Mouse (Mus musculus) natural killer cell, adult 2 months (primary cell): ENCODE measurements around the gene E130309D02Rik.

Source experiments
- DNase-seq, 2 experiments: peaks; one replicate each; pipeline ENCODE4 v3.0.0; 2022; ENCODE audit warnings: low spot score in 2 of 2

The E130309D02Rik gene

DNA sequence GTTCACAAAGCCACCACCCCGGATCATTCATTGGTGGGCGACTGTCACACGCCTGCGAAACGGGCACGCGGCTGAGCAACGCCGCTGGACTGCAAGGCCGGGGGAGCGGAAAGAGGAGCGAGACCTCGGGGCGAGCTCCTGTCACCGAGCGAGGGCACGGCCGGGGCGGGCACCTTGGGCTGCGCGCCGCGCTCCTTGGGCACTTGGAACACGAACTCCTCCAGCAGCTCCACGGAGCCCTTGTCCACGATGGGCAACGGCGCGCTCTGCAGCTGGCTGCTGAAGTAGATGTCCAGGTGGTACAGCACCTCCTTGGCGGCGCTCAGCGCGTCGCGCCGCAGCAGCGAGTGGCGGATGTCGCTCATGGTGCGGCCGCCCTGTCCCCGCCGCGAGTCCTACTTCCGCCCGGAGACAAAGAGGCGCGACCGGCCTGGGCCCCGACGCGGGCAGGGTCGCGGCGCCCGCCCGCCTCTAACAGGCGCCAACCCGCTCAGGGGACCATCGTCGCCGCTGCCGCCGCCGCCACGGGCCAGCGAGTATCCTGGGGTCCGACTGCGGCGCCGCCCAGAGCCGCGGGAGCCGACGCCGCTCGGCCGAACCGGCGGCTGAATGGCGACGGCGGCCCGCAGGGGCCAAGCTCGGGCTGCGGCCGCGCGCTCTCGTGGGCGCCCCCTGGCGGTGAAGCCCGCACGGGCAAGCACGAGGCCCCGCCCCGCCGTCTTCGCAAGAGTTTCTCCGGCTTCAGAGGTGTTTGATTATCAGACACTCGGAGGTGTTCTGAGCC is at the start of gene E130309D02Rik:
TSS of gene E130309D02Rik (minus strand) at position 631 of the 784 bp plus-strand sequence.
- DNase-seq: peak; percentile 81 to 88

DNA sequence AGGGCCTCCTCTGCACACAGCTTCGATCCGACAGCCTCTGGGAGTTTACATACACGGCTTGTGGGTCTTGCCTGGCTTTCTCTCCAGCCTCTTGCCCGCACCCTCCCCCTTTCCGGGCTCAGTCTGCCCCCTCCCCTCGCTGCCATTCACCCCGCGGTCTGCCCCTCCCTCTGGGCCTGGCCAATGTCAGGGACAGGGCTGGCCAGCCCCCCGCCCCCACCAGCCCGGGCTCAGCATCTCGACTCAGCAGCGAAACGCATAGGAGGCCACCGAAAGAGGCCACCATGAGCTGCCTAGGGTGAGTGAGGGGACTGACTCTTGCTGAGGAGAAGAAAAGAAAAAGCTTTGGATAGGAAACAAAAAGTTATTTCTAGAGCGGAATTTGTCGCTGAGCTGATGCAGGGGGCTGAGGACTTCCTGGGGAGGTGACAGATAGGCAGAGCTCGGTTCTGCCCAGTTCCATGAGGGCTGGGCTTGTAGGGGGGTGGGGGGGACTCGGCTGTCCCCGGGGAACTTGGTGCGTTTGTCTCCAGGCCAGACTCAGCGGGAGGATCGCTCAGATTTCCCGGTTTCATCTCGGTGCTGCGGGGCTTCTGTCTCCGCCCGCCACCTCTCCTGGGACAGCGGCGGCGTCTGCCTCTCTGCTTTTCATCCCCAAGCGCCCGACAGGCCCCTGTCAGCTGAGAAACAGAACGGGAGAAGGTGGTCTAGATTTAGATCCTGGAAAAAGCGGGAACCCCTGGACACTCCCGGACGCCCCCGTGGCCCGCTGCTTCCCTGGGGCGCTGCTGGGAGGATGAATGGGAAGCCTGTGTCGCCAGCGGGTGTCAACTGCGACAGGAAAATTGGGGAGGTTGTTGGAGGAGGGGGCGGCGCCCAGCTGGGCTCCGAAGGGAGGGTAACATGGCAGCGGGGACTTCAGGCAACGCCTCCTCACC is 48.8 kb upstream of the E130309D02Rik start:
- DNase-seq: no peak

DNA sequence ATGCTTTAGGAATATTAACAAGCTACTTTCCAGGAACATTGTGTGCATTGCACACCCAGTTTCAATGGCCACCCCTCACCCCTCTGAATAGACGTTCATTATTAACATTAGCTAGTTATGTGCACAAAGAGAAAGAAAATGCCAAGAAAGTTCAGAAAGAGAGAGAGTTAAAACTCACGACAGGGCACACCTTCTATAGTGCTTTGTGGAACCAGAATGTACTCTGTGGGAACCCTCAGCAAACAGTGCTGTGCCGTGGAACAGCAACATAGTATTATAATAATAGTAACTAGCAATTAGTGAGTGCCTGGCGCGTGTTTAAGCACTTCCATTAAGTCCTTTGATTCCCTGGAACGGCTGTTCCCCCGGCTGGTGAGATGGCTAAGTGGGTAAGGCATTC is 46.3 kb upstream of the E130309D02Rik start:
- no peak for DNase-seq

DNA sequence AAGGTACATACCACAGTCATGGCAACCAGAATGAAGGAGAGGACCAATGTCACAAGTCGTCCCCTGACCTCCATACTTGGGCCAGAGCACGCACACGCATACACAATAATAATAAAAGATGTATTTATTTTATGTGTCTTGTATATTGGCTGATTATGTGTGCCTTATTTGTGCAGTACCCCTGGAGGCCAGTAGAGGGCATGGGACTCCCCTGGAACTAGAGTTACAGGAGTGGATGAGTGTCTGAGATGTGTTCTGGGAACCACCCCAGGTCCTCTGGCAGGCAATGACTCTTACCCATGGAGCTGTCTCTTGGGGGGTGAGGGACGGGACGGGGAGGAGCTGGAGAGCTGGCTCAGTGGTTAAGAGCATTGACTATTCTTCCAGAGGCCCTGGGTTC is 44.8 kb upstream of the E130309D02Rik start:
- DNase-seq: peak in 1 of 2 experiments; percentile 15

DNA sequence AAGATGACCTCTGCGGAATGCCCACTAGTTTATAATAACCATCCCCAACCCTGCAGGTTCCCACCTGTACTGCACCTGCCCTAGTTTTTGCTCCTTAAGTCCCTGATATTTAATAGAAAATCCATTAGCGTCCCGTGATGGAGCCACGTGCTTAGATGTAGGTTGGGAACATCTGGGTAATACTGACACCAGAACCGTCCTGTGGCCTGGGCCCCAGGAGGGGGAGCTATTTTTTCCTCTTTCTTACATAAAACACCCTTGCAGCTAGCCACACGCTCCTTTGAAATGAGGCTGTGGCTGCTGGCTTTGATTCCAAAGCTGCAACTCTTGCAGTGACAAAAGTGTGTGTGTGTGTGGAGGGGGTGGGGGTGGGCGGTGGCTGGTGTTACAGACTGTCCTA is 44.1 kb upstream of the E130309D02Rik start:
- no peak for DNase-seq

DNA sequence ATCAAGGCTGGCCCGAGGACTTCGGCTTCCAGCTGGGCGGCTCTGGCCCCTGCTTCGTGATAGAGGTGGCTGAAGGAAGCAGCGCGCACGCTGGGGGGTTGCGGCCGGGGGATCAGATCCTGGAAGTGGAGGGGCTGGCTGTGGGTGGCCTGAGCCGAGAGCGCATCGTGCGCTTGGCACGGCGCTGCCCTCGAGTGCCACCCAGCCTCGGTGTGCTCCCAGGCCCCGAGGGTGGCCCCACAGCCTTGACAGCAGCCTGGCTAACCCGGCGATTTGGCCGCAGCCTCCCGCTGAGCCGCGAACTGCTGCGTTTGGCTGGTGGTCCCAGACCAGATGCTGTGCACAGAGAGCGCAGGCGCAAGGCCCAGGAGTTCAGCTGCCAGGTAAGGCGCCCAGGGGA is 42.4 kb upstream of the E130309D02Rik start:
- no peak for DNase-seq

DNA sequence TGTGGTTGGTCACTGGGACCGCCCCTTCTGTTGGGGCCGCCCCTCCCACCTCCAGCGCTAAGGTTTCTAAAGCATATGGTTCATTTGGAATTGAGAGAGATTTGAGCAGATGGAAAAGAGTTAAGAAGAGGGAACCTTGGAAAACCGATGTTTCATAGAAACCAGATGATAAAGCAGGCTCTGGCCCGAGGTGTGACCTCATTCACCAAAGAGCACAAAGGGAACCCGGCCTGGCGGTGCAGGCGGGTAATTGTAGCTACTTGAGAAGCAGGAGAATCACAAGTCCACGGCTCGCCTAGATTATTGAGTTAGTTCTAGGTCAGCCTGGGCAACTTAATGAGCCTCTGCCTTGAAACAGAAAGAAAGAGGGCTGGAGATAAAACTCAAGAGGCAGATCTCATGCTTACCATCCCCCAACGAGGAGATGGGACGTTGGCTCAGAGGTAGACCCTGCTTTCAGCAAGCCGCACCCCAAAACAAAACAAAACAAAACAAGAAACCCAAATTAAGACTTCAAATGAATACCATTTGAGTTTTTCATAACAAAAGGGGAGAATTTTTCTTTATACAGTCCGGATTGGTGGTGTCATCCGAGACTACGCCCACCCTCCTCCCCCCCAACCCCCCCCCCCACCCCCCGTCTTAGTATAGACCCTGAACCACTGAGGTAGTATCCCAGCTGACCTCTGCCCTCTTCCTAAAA is 41.7 kb upstream of the E130309D02Rik start, which contains the start of gene Grid2ip:
TSS of gene Grid2ip (plus strand) at position 653 of the 703 bp plus-strand sequence.
- no peak for DNase-seq

DNA sequence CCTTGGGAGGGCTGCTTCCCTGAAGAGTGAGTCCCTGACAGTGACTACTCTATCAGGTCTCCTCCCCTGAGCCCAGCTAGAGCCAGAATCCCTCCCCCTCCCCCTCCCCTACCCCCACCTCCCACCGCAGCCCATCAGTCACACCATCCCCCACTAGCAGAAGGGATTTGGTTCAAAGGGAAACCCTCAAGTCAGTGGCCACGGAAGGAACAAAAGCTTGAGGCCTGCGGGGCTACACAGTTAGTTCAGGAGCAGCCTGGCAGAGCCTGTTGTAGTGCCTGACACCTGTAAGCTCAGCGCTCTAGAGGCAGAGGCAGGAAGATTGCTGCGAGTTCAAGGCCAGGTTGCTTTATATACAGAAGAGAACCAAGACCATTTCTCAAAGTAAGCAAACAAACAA is 40.9 kb upstream of the E130309D02Rik start:
- DNase-seq: no peak

DNA sequence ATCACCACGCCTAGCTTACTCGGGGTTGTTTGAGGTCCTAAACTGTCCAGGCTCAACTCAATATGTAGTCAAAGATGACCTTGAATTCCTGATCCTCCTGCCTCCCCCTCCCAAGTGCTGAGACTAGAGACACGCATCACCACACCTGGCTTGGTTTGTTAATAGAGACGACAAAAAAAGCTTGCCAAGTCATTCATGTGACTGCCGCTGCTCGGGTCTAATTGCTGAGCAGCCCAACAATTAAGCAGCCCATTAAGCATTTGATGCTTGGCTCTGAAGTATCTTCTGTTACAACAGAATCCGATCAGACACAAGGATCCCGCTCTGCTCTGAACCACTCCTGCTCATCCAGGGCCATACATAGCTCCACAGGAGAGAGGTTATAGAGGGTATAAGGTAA is 31.2 kb upstream of the E130309D02Rik start:
- no peak for DNase-seq

DNA sequence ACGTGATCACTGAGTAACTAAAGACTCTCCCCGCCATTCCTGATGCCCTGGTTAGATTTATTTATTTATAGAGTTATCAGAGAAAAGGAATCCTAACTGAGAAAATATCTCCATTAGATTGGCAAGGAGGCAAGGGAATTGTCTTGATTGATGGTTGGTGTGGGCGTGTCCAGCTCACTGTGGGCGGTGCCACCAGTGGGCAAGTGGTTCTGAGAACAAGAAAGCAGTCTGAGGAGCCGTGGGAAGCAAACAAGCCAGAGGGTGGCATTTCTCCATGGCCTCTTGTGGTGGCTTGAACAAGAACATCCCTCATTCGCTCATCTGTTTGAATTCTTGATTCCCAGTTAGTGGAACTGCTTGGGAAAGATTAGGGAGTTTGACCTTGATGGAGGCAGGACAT is 24.4 kb upstream of the E130309D02Rik start:
- no peak for DNase-seq

DNA sequence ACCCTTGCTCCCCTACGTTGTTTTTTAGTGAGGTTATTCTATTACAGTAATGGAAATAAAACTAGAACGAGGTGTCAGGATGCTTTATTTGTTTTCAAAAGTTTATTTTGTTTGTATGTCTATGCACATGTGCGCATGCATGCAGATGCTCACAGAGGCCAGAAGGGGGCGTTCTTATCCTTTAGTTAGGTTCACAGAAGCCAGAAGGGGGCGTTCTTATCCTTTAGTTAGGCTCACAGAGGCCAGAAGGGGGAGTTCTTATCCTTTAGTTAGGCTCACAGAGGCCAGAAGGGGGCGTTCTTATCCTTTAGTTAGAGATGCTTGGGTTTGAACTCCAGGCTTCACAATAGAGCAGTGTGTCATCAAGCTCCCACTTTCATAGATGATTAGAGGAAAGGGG is 21.4 kb upstream of the E130309D02Rik start:
- no peak for DNase-seq

DNA sequence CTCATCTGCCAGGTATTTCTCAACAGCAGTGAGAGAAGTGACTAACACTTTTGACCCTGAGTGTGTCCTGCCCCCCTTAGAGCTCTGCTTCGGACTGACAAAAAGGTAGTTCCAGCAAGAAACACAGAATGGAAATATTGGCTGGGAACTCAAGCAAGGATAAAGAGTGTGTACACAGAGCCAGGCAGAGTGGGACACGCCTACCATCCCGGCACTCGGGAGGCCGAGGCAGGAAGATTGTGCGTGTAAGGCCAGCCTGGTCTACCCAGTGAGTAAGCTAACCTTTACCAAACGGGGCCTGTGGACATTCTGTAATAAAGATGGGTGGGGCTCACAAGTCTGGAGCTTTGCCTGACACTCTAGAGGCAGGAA is 19.9 kb upstream of the E130309D02Rik start:
- no peak for DNase-seq

DNA sequence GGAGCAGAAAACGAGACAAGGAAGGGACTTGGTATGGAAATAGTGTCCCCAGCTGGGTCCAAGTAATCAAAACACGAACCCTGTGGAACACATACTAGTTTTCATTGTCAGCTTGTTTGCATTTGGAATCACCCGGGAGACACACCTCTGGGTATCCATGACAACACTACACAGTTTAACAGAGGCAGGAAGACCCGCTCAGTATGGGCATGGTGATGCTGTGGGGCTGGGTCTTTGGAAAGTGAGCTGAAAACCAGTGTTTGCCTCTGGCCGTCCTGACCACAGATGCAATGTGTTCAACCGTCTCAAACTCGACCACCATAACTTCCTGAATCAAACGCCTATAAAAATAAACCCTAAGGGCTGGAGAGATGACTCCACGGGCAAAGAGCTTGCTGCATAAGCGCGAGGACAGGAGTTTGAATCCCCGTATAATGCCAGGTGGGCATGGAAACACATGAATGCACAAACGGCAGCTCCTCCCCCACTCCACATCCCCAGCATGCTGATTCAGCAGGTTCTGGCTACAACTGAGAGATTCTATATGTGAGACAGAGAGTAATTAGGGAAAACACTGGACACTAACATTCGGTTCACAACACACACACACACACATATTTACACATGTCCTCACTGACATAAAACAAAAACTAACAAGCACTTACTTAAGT is 19.4 kb upstream of the E130309D02Rik start:
- DNase-seq: no peak

DNA sequence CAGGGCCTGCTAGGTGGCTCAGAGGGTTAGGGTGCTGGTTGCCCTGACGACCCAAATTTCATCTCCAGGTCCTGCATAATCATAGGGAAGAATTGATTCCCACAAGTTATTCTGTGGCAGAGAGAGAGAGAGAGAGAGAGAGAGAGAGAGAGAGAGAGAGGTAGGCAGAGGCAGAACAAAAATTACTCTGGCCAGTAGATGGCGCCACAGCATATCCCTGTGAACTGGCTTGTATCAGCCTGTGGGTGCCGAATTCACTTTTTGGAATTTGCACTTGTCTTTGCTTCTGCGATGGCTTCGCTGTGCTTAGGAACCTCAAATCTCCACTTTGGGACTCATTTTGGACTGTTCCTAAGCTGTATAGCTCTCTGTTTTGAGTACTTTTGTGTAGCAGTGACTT is 18.7 kb upstream of the E130309D02Rik start:
- peak; percentile 66 to 81 for DNase-seq

DNA sequence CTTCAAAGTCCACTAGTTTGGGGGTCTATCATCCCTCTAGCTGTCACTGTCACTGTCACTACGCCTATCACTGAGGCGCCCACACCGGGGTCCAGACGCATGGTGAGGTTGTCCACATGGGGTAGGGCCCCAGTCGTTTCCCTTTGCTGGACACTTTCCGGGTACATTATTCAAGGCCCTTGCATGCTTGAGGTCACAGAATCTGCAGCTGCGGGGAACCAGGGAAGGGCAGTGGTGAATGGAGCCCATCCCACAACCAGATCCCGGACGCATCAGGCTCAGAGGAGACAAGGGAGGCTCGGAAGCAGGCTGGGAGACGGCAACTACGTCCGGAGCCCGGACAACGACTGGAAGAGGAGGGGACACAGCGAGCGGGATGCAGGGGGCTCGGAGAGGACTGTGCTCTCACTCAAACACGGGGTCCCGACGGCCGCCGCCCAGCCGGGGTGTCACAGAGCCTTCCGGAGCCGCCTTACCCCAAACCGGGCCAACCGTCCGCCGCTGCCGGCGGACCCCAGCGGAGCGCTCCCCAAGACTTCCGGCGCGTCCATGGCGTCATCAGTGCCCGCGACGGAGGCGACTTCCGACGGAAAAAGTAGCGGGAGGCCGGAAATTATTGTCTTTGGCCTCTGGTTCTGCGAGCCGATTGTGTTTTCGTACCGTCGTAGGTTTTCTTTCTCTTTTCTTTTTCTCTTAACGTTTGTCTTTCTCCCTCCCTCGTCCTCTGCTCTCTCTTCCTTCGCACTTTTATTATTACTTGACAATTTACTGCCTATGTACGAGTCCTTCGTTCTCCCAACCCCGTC is 13.7 kb upstream of the E130309D02Rik start, which contains the start of gene Zdhhc4:
TSS of gene Zdhhc4 (minus strand) at position 567 of the 806 bp plus-strand sequence.
- DNase-seq: peak; percentile 81 to 88

DNA sequence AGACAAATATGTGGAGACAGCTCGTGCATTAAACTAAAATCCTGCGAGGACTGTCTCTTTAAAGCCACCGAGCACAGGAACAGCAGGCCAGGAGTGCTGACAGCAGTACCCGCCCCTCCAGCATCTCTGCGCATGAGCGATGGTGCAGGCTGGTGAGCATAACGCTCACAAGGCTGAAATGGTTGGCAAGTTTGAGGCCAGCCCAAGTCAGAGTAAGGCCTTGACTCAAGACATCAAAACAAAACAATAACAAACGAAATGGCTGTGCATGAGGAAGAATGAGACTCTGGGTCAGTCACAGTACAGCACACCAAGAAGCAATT is 2.1 kb upstream of the E130309D02Rik start:
- no peak for DNase-seq

DNA sequence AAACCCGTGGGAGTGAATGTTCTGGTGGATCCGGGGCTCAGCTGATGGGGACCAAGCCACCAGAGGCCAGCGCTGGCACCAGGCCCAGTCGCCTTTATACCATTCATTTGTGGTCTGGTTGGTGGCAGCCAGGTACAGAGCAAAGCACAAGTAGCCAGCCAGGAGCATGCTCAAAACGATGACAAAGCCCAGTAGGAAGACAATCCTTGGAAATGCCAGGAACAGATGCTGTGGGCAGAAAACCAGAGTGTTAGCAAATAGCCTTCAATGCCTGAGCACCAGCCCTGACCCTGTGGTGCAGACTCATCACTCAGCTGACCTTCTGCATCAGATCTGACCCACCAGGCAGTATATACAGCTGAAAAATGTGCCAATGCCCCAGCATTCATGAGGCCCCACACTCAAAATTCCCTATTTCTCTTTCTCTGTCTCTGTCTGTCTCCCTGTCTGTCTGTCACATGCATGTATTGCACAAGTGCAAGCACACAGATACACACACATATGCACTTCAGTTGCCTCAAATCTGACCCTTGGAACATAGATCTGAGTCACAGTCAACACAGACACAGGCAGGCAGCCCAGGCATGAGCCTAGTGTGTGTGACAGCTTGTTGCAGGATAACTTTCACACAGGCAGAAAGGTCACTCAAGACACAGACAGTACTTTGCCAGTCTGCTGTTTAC is 1.6 kb upstream of the E130309D02Rik start:
- no peak for DNase-seq

DNA sequence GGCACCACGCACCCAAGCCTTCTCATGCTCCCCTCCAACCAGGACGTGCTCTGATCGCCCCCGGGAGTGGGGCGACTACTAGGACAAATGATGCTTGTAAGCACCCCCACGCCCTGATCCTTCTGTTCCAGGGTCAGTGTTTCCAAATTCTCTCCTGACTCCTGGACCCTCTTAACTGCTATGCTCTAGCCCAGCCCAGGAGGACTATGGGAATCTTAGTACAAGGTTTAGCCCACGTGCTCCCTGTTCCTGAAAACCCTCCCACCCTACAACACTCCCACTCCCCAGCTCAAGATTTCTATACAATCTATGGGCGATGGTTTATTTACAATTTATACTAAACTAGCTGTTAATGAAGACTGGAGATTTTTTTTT is 341 bp upstream of the E130309D02Rik start:
- DNase-seq: no peak

DNA sequence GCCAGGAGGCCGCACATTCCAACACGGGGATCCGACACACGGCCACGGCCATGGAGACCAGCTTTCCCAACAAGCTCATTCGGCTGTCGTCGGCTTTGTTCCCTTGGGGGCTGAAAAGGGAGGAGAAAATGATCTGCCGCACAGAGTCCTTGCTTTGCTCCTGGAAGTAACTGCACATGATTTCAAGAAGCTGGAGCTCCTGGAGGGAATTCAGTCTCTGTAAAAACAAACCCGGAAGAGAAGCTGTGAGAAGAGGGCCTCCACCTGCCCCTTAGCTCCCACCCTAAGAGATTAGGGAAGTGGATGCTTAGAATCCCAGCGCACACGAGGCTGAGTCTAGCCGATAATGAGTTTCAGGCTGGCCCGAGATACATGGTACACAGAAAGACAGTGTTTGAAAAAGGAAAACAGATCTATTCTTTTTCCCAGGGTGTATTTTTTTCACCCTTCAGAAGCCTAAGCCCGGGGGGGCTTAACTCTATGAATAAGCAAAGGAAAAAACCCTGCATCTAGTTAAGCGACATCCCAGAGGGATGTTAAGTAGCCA is 904 bp downstream of the E130309D02Rik start:
- no peak for DNase-seq

DNA sequence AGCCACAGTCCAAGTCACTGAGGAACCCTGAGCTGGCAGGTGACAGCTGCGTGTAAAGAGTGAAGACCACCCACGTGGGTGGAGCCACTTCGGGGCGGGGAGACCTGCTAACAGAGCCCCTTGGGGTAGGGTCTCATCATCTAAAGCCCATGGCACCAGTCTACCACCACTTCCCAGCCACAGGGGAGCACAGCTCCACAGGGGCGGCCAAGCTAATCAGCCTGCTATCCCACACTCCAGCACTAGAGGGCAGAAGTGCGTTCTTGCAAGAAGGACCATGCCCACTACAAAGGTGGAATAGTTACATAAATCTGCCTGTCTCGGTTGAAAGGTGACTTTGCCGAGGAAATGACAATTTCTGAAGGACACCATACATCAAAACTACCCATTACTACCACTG is 3.3 kb downstream of the E130309D02Rik start:
- DNase-seq: peak; percentile 74 to 84
